Mouse (Mus musculus) R1 (cell line): ENCODE measurements around the gene Mmrn1.

ENCODE experiments used
- DNase-seq: peaks from one replicate; pipeline ENCODE4 v3.0.0-alpha.2; 2018; ENCODE audit warnings: low read depth, low spot score

The Mmrn1 gene

GRCm38 (mm10) chr6:60993386-60994108 is 68.8 kb downstream of the Mmrn1 start:
- DNase-seq: peak; percentile 68

DNA sequence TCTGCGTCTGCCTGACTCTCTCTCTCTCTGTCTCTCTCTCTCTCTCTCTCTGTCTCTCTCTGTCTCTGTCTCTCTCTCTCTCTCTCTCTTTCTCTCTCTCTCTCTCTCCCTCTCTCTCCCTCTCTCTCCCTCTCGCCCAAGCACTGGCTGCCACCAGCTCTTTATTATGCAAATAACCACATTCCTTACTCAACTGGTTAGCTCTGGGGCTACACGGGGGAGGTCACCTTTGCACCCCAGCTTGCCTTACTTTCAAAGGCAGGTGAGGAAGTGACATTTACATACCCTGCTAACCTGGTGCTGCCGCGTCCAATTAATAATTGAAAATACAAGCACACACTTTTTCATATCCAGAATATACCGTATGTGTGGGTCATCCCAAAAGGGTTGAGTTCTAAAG is 69.3 kb downstream of the Mmrn1 start:
- DNase-seq: peak; percentile 96

DNA sequence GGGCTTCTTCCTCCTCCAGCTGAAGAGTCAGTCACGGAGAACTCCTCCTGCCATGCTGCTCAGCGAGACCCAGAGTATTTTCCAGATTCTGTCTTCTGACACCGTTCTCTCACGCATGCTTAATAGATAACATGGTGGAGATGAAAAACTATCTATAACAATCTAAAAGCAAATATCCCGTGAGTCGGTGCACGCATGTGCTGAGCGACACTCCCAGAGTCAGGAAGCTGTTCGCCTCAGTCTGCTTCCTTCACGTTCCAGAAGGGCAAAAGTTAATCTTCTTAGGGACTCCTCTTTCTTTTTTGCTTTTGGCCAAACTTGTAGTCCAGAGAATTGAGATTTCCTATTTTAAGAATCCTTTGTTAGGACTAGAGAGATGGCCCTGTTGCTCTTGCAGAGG is 69.7 kb downstream of the Mmrn1 start:
- DNase-seq: no peak

- DNase-seq: peak; percentile 7
Observed at GRCm38 (mm10) chr6:60995596-60995995, 70.8 kb downstream of the Mmrn1 start.

DNA sequence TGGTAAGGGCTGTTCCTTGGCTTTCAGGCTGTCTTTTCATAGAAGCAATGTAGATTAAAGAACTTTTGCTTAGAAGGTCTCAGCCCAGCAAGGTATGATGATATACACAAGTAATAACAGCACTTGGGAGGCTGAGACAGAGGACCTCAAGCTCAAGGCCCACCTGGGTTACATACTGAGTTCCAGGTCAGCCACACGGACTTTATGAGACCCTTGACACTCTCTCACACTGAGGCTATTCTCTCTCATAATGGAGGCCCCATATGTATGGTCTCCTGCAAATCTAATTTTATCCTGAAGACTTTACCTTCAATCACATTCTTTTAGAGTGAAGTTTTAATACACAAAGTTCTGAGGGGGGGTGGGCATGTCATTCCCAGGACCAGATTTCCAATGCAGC is 71.6 kb downstream of the Mmrn1 start:
- DNase-seq: no peak

GRCm38 (mm10) chr6:61001003-61001790 is 76.4 kb downstream of the Mmrn1 start:
- peak; percentile 63 for DNase-seq

DNA sequence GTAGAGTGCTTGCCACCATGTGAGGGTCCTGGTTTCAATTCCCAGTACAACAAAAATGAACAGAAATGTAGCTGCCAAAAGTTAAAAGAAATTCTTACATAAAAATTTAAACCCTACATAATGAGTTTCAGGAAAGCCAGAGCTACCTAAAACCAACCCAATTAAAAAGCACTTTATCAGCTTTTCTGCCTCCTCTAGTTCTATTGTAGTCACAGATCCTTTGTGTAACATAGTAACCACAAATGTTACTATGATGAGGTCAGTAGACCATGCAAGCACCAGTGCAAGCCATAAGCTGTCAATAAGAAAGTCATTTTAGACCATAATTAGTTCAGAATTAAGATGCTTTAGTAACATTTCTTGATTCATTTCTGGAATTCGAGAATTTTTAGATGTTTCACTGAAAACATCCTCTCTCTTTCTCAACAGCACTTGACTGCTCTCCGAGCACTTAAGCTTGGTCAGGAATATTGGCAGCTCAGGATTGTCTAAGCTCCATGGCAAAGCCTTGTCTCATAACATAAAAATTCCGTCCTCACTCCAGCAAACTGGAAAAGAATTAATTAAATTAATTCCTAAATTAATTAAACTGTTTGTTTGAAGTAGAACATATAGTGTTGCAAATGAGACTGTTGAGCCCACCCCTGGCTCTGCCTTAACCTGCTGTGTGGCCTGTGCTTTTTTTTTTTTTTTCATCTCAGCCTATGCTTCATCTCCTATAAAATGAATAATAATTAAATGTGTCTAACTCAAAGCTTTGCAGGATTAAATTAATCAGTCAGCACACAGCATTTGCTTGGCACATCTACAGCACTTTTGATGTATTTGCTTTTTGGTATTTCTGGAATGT is 79.4 kb downstream of the Mmrn1 start:
- no peak for DNase-seq

DNA sequence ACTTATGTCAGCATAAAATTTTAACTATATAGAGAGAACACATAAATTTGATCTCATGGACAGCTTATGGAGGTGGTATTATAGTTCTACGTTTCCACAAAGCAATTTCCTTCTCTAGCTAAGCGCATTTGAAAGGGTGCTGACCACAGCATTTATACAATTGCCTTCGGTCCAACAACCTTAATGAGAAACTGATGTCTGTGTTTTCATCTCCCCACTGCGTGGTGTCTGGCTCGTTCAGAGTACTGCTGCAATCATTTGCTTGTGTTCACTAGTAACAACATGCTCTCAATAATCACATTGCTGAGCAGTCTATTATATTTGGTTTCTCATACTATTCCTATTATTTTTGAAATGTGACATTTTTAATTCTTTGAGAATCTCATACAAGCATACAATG is 89.0 kb downstream of the Mmrn1 start:
- DNase-seq: no peak

- no peak for DNase-seq
Observed at GRCm38 (mm10) chr6:61019689-61020088, 94.9 kb downstream of the Mmrn1 start.

- no peak for DNase-seq
Observed at GRCm38 (mm10) chr6:61020995-61021394, 96.2 kb downstream of the Mmrn1 start.

- DNase-seq: no peak
Observed at GRCm38 (mm10) chr6:61033251-61033650, 108.5 kb downstream of the Mmrn1 start.
